Mouse (Mus musculus): ENCODE results near the gene Gm8020. TPM values are rescaled to one million over a fixed set of nuclear protein-coding genes. Genes with fewer than 3 reads are reported as not detected.
"Not testable (repeated sequence)": the region's sequence is repeated elsewhere in the genome, so short reads cannot be mapped to it uniquely, and the experiment has no call there.

Gene Gm8020
- not detected for total RNA-seq (2021)

GRCm38 (mm10) chr14:42502249-42502648 is at the start of gene Gm8020:
Gene Gm8020 (minus strand): TSS chr14:42502349.
- not testable (repeated sequence) for DNase-seq

DNA sequence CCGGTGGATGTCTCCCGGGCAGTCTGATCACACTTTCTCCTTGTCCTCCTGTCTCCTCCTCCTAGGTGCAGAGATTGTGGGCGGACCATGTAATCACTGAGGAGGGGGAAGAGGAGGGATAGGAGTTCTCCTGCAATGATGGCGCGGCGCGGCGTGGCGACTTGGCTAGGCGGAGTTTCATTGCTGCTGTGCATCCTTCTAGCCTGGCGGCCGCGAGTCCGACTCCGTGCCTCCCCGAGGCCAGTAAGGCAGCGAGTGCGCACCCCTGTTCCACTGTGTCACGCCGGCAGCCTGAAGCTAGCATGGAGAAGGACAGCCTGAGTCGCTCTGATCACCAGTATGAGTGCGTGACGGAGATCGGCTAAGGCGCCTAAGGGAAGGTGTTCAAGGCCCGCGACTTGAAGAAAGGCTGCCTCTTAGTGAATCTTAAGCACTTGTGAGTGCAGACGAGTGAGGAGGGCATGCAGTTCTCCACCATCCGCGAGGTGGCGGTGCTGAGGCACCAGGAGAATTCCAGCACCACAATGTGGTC is 41.1 kb upstream of the Gm8020 start:
- DNase-seq = peak; percentile 27 to 51

DNA sequence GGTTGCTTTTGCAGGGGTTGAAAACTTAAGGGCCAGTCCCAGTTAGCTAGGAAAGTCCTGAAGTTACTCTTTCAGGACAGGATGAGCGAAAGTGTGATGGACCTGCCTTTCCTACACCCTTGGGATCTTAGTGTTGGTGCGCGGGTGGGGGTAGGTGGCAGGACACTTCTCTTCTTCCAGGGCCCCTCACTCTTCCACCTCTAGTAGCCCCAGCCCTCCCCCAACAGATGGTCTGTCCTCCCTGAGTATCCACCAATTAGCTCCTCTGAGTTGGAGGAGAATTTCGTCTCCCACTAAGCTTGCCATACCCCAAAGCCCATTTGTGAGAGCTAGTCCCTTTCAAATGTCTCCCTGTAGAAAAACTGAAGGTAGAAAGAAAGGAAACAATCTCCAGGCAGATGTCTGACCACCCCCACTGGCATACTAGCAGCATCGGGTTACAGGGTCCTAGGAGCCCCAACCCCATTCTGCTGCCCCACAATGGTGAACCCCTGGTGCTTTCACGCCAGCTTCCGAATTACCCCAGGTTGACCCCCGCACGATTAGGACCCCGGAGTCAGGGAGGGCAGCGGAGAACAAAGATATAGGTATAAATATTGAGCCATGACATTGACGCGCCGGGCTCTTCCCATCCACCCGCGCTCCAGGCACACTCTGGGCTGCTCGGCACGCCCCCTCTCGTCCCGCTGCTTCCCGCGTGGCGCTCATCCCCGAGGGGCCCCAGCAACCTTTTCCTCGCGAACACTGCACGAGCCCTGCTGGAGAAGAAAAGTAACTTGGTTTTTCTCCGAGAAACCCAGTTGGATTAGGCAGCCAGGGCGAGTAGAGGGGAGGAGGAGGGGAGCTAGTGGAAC is 40.4 kb upstream of the Gm8020 start:
- not testable (repeated sequence) for DNase-seq

DNA sequence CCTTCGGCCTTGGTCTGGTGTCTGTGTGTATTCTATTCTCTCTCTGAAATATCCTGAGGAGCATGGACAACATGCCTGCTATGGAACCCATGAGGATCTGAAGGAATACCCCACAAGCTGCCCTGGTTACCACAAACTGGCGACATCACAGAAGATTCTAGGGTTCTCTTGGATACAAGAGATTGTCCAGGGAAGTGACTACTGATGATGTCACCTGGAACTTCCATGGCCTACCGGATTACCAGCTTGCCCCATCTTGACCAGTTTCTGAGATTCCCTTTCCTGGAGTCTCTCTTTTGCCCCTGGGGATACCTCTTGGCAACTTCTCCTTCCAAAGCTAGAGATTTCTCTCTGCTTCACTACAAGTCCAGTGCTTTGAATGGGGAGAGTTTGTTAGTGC is 22.0 kb upstream of the Gm8020 start, which contains the start of gene Gm8024:
TSS of gene Gm8024 (minus strand) at position 101 of the 400 bp plus-strand sequence.
- DNase-seq = not testable (repeated sequence)

- not testable (repeated sequence) for DNase-seq
These were observed 38.6 kb downstream of the Gm8020 start, which contains the start of gene Gm8011 for GRCm38 (mm10) chr14:42463581-42463980. Gene Gm8011 (plus strand): TSS chr14:42463881.

Other genes with a start within 250 kb of the Gm8020 start
- not detected for gene Gm17026, start 242.3 kb downstream of the Gm8020 start, total RNA-seq (2021)
- gene Gm9611, start 205.0 kb downstream of the Gm8020 start, total RNA-seq (2021) = not detected
- not detected for gene Gm7995, start 192.1 kb downstream of the Gm8020 start, total RNA-seq (2021)
- gene Gm8005, start 62.7 kb downstream of the Gm8020 start, total RNA-seq (2021) = not detected
- gene Gm8011, start 38.5 kb downstream of the Gm8020 start, total RNA-seq (2021) = not detected
- gene Gm8024, start 21.9 kb upstream of the Gm8020 start, total RNA-seq (2021) = not detected
- not detected for gene Gm17124, start 97.5 kb upstream of the Gm8020 start, total RNA-seq (2021)
- not detected for gene Gm3633, start 139.6 kb upstream of the Gm8020 start, total RNA-seq (2021)
- not detected for gene Gm10378, start 153.6 kb upstream of the Gm8020 start, total RNA-seq (2021)

Data from layer of hippocampus, postnatal 36 days (tissue).